Mouse (Mus musculus) E14TG2a.4 (cell line): ENCODE measurements around the gene Srcin1.

Source experiments
- CTCF ChIP-seq: conservative IDR thresholded peaks from 2 replicates; pipeline ENCODE4 v1.5.1; 2014; ENCODE audit warnings: low read length
- NANOG ChIP-seq: IDR thresholded peaks from 2 replicates; pipeline ENCODE4 v1.6.1; 2014; ENCODE audit warnings: borderline replicate concordance, low read length, mixed read lengths

GRCm38 (mm10) chr11:97548757-97549156 is 27.2 kb downstream of the Srcin1 start:
- TF ChIP-seq CTCF, result no peak
- no peak for TF ChIP-seq NANOG
